Mouse (Mus musculus) hindbrain, embryonic 14.5 days (tissue): ENCODE data around the gene Cabp2. TPM values are rescaled to one million over a fixed set of nuclear protein-coding genes. Genes with fewer than 3 reads are reported as not detected.

Source experiments
- ATAC-seq: fragments of 200-750 bp; cut with Nextera tagmentation; 2 replicates; pipeline ENCODE4 v1.8.0; 2017; ENCODE audit warnings: moderate number of reproducible peaks, mild to moderate bottlenecking, moderate TSS enrichment, moderate library complexity; ENCODE audit not compliant: low FRiP score
- DNase-seq: peaks from one replicate; pipeline ENCODE4 v3.0.0-alpha.2; 2015; ENCODE audit warnings: low spot score
- H3K27ac ChIP-seq: fragments of 300-500 bp; sonication (generic); 2 replicates; pipeline ENCODE4 v1.5.1; 2014; ENCODE audit warnings: mild to moderate bottlenecking, moderate library complexity
- H3K27me3 ChIP-seq: fragments of 300-500 bp; sonication (generic); 2 replicates; pipeline ENCODE4 v1.6.1; 2014; ENCODE audit warnings: mild to moderate bottlenecking, low read length, mixed read lengths; ENCODE audit not compliant: control insufficient read depth, insufficient read depth
- H3K36me3 ChIP-seq: fragments of 300-500 bp; sonication (generic); replicated peaks from 2 replicates; pipeline ENCODE4 v1.6.1; 2014; ENCODE audit not compliant: control insufficient read depth, insufficient read depth
- H3K4me1 ChIP-seq: fragments of 300-500 bp; sonication (generic); replicated peaks from 2 replicates; pipeline ENCODE4 v1.6.1; 2014; ENCODE audit warnings: antibody characterized with exemption, low read length, mixed read lengths; ENCODE audit not compliant: control insufficient read depth, insufficient read depth
- H3K4me2 ChIP-seq: fragments of 300-500 bp; sonication (generic); replicated peaks from 2 replicates; pipeline ENCODE4 v1.6.1; 2014; ENCODE audit warnings: mild to moderate bottlenecking, moderate library complexity
- H3K4me3 ChIP-seq: fragments of 300-500 bp; sonication (generic); replicated peaks from 2 replicates; pipeline ENCODE4 v1.5.1; 2014; ENCODE audit warnings: mild to moderate bottlenecking, low read length
- H3K9ac ChIP-seq: fragments of 300-500 bp; sonication (generic); 2 replicates; pipeline ENCODE4 v1.6.1; 2014
- H3K9me3 ChIP-seq: fragments of 300-500 bp; sonication (generic); 2 replicates; pipeline ENCODE4 v1.6.1; 2016; ENCODE audit warnings: low read length; ENCODE audit not compliant: control insufficient read depth
- WGBS: fragments of 180-500 bp; shearing (Covaris S2); extraction: QIAGEN DNeasy Blood & Tissue Kit; methylation state at CpG from one replicate; pipeline ENCODE4 v1.1.7; 2014; 5-methylcytosine and 5-hydroxymethylcytosine counted together
- polyA plus RNA-seq: library from polyadenylated mRNA; unstranded; fragments of >200 nt; fragmentation: Nextera tagmentation; extraction: Ambion mirVana; gene quantifications from 2 replicates; pipeline ENCODE4 v1.2.1, GENCODE M21; 2014

Gene Cabp2
- polyA plus RNA-seq, 1 experiment from 2014 or later: not detected

DNA sequence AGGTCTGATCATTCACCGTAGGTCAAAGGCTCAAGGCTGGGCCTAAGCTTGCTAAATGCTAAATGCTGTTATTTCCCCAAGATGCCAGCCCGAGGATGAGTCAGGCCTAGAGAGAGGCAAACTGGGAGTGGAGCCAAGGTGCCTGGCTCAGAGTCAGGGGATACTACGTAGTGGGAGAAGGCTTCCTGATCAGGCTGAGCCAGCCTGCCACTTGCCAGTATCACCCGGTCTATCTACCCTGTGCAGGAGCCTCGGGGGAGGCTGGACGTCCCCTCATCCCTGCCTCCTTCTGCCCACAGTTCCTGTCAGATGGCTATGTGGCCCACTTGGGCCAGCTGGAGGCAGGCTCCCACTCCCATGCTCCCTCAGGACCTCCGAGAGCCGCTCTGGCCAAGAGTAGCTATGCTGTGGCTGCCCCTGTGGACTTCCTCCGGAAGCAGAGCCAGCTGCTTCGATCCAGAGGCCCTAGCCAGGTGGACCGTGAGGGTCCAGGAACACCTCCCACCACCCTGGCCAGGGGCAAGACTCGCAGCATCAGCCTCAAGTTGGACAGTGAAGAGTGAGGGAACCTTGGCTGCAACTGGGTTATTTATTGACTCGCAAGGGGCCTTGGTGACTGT, 31.9 kb downstream of the Cabp2 start:
- no peak overlapping the region for H3K4me2 ChIP-seq
- 77% methylated on average over 13 of the region's 13 CpGs for WGBS
- ATAC-seq: no peak

DNA sequence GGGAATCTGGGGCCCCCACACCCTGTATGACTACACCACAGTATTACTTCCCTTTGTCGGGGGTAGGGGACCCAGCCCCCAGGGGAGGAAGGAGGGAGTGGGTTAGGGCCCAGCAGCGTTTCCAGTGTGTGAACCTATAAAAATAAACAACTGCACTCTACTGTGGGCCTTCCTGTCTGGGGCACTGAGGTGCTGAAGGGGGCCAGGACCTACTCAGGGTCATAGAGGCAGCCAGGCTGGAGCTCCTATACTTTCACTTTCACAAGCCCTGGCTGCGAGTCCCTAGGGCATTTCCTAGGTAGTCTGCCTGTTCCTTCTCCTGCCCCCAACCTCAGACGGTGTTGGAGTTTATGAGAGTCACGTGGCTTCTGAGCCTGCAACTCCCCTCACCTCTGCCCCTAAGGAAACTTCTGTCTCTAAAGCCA, 32.4 kb downstream of the Cabp2 start:
- no peak overlapping the region for H3K4me3 ChIP-seq
- H3K4me2 ChIP-seq: no peak overlapping the region
- 80% methylated on average over 5 of the region's 5 CpGs for WGBS
- H3K9me3 ChIP-seq: no peaks in the 10 kb centered on the region
- no peak overlapping the region for H3K9ac ChIP-seq
- no peaks in the 10 kb centered on the region for H3K4me1 ChIP-seq
- ATAC-seq (no peak), DNase-seq (no peak)
- H3K27ac ChIP-seq: no peak overlapping the region
- no peaks in the 10 kb centered on the region for H3K27me3 ChIP-seq
- H3K36me3 ChIP-seq: peaks cover 80% of the 10 kb centered on the region

More for the DNA sequence above, 31.9 kb downstream of the Cabp2 start:
- Histone ChIP-seq H3K9me3 (no peaks in the 10 kb centered on the region), H3K27me3 (no peaks in the 10 kb centered on the region), H3K36me3 (peaks cover 85% of the 10 kb centered on the region), H3K4me1 (no peaks in the 10 kb centered on the region), H3K27ac (no peak overlapping the region), H3K4me3 (no peak overlapping the region), H3K9ac (no peak overlapping the region)
- no peak for DNase-seq

- Histone ChIP-seq H3K4me3 (no peak overlapping the region), H3K4me1 (no peaks in the 10 kb centered on the region), H3K9me3 (no peaks in the 10 kb centered on the region), H3K27me3 (no peaks in the 10 kb centered on the region), H3K4me2 (no peak overlapping the region), H3K9ac (no peak overlapping the region), H3K36me3 (peaks cover 79% of the 10 kb centered on the region), H3K27ac (no peak overlapping the region)
- DNase-seq: no peak
- 93% methylated on average over 10 of the region's 10 CpGs for WGBS
- ATAC-seq: no peak
Observed at GRCm38 (mm10) chr19:4114551-4114950, 33.2 kb downstream of the Cabp2 start.

- no peaks in the 10 kb centered on the region for H3K9me3 ChIP-seq
- no peak overlapping the region for H3K27ac ChIP-seq
- peaks cover 73% of the 10 kb centered on the region for H3K36me3 ChIP-seq
- no peak overlapping the region for H3K4me3 ChIP-seq
- H3K27me3 ChIP-seq: no peaks in the 10 kb centered on the region
- ATAC-seq (no peak), DNase-seq (no peak)
- H3K9ac ChIP-seq: no peak overlapping the region
- WGBS: 97% methylated on average over 10 of the region's 10 CpGs
- H3K4me2 ChIP-seq: no peak overlapping the region
- H3K4me1 ChIP-seq: 0 out of 2 replicates have a peak, but pooled peaks cover under 1% of the 10 kb centered on the region
Observed at GRCm38 (mm10) chr19:4115144-4115543, 33.8 kb downstream of the Cabp2 start.

DNA sequence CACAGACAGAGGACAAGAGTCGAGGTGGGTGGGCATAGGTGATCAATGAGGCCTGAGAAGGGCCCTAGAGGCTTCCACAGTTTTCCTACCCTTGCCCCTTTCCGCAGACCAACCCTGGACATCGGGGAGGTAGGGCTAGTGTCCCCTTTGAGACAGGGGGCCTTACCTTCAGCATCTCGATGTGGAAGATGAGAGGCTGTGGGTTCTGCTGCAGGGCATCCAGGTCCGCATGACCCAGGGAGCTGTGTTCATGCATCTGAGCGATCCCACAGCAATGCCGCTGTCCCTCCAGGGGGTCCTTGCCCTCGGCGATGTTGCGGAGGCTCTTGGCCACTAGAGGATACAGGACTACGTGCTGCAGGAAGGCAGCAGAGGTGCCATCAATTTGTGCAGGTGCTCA, 34.4 kb downstream of the Cabp2 start:
- 85% methylated on average over 11 of the region's 11 CpGs for WGBS
- Histone ChIP-seq H3K4me1 (peaks cover 8% of the 10 kb centered on the region), H3K36me3 (peaks cover 70% of the 10 kb centered on the region), H3K27me3 (no peaks in the 10 kb centered on the region), H3K9me3 (no peaks in the 10 kb centered on the region), H3K4me3 (no peak overlapping the region), H3K27ac (no peak overlapping the region), H3K9ac (no peak overlapping the region), H3K4me2 (no peak overlapping the region)
- no peak for DNase-seq
- no peak for ATAC-seq

GRCm38 (mm10) chr19:4117006-4117405, 35.6 kb downstream of the Cabp2 start:
- no peak overlapping the region for H3K4me2 ChIP-seq
- peaks cover 59% of the 10 kb centered on the region for H3K36me3 ChIP-seq
- H3K9ac ChIP-seq: no peak overlapping the region
- no peaks in the 10 kb centered on the region for H3K9me3 ChIP-seq
- ATAC-seq (no peak), DNase-seq (no peak)
- H3K4me1 ChIP-seq: peaks cover 9% of the 10 kb centered on the region
- no peaks in the 10 kb centered on the region for H3K27me3 ChIP-seq
- H3K4me3 ChIP-seq: no peak overlapping the region
- no peak overlapping the region for H3K27ac ChIP-seq
- WGBS: 97% methylated on average over 7 of the region's 7 CpGs

DNA sequence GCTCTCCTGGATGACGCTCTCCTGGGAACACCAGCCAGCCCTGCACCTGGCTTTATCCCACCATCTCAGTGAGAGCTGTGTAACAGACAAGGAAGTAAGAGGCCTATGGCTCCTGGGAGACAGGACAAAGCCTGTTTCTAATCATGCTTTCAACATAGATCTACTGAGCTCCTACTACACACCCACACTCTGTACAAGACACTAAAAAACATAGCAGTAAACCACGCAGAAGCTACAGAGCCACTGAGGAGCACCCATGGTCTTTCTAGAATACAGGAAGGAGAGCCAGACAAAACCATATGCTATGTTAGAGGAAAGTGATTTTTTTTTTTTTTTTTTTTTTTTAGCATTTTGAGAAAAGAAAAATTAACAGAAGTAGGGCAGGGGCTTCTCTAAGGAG, 37.0 kb downstream of the Cabp2 start:
- H3K9me3 ChIP-seq: no peaks in the 10 kb centered on the region
- H3K9ac ChIP-seq: no peak overlapping the region
- H3K4me2 ChIP-seq: no peak overlapping the region
- DNase-seq (no peak), ATAC-seq (no peak)
- no peaks in the 10 kb centered on the region for H3K27me3 ChIP-seq
- peaks cover 9% of the 10 kb centered on the region for H3K4me1 ChIP-seq
- H3K36me3 ChIP-seq: peaks cover 45% of the 10 kb centered on the region
- 94% methylated on average over 2 of the region's 2 CpGs for WGBS
- H3K27ac ChIP-seq: no peak overlapping the region
- no peak overlapping the region for H3K4me3 ChIP-seq

- Histone ChIP-seq H3K27me3 (no peaks in the 10 kb centered on the region), H3K36me3 (peaks cover 30% of the 10 kb centered on the region), H3K9ac (no peak overlapping the region), H3K4me1 (peaks cover 9% of the 10 kb centered on the region), H3K27ac (no peak overlapping the region), H3K4me2 (no peak overlapping the region), H3K9me3 (no peaks in the 10 kb centered on the region), H3K4me3 (no peak overlapping the region)
- ATAC-seq: no peak
- no peak for DNase-seq
- 89% methylated on average over 6 of the region's 6 CpGs for WGBS
Observed at GRCm38 (mm10) chr19:4119716-4120487, 38.5 kb downstream of the Cabp2 start.

DNA sequence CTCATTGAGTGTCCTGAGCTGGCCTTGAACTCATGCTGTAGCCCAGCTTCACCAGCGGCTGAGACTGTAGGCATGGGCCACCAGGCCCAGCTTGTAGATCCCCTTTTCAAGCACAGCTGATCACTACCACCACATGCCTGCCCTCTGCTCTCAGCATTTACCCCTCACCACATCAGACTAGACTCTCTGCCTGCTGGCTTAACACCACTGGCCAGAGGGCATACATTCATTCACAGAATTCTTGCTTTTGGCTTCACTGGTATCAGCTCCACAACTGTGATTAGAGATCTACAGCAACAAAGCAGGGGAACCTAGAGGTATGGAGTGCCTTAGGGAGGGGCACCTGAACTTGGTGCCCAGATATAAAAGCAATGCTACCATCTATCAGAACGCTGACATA, 39.1 kb downstream of the Cabp2 start:
- Histone ChIP-seq H3K4me2 (peak overlapping the region; percentile 37), H3K4me1 (peaks cover 9% of the 10 kb centered on the region), H3K36me3 (peaks cover 24% of the 10 kb centered on the region), H3K4me3 (peak overlapping the region; percentile 33), H3K9me3 (no peaks in the 10 kb centered on the region), H3K27ac (0 out of 2 replicates have a peak overlapping the region, but pooled peaks have one; percentile 76), H3K9ac (no peak overlapping the region), H3K27me3 (no peaks in the 10 kb centered on the region)
- no peak for DNase-seq
- WGBS: 98% methylated on average over 2 of the region's 2 CpGs
- no peak for ATAC-seq
